Mouse (Mus musculus): ENCODE results near the gene Hoxa9.
A peak's percentile ranks its signal among the peaks of the same experiment; 100 is the strongest.

The Hoxa9 gene

GRCm38 (mm10) chr6:52200751-52201250 is 30.1 kb downstream of the Hoxa9 start:
- no peak for DNase-seq

- peak; percentile 73 for DNase-seq
Measured at GRCm38 (mm10) chr6:52200073-52200750, 30.7 kb downstream of the Hoxa9 start.

- DNase-seq, result peak; percentile 87
Measured at GRCm38 (mm10) chr6:52197271-52197670, 33.6 kb downstream of the Hoxa9 start.

- peak; percentile 34 for DNase-seq
Measured at GRCm38 (mm10) chr6:52196811-52197210, 34.1 kb downstream of the Hoxa9 start.

- no peak for DNase-seq
Measured at GRCm38 (mm10) chr6:52194690-52195089, 36.2 kb downstream of the Hoxa9 start.

GRCm38 (mm10) chr6:52191860-52192550 is 38.9 kb downstream of the Hoxa9 start:
- peak; percentile 93 for DNase-seq

GRCm38 (mm10) chr6:52190906-52191810 is 39.7 kb downstream of the Hoxa9 start, which contains the start of gene Hoxa4:
Gene Hoxa4 (minus strand): TSS chr6:52191753.
- DNase-seq, result no peak

- peak; percentile 75 for DNase-seq
Measured at GRCm38 (mm10) chr6:52190410-52190809, 40.5 kb downstream of the Hoxa9 start.

GRCm38 (mm10) chr6:52189909-52190308 is 41.0 kb downstream of the Hoxa9 start:
- DNase-seq, result no peak

- peak; percentile 81 for DNase-seq
Measured at GRCm38 (mm10) chr6:52189172-52189591, 41.7 kb downstream of the Hoxa9 start.

- no peak for DNase-seq
Measured at GRCm38 (mm10) chr6:52186500-52186899, 44.4 kb downstream of the Hoxa9 start.

GRCm38 (mm10) chr6:52185834-52186233 is 45.1 kb downstream of the Hoxa9 start:
- DNase-seq, result no peak

GRCm38 (mm10) chr6:52185222-52185621 is 45.7 kb downstream of the Hoxa9 start:
- peak; percentile 67 for DNase-seq

- DNase-seq, result no peak
Measured at GRCm38 (mm10) chr6:52184668-52185067, 46.2 kb downstream of the Hoxa9 start.

- peak; percentile 68 for DNase-seq
Measured at GRCm38 (mm10) chr6:52183311-52184080, 47.4 kb downstream of the Hoxa9 start.

- no peak for DNase-seq
Measured at GRCm38 (mm10) chr6:52182793-52183192, 48.1 kb downstream of the Hoxa9 start.

- no peak for DNase-seq
Measured at GRCm38 (mm10) chr6:52182030-52182429, 48.9 kb downstream of the Hoxa9 start.

- DNase-seq, result no peak
Measured at GRCm38 (mm10) chr6:52180726-52181125, 50.2 kb downstream of the Hoxa9 start.

- DNase-seq, result no peak
Measured at GRCm38 (mm10) chr6:52180213-52180710, 50.6 kb downstream of the Hoxa9 start.

GRCm38 (mm10) chr6:52179690-52180089 is 51.2 kb downstream of the Hoxa9 start:
- peak; percentile 31 for DNase-seq

GRCm38 (mm10) chr6:52178918-52179665 is 51.8 kb downstream of the Hoxa9 start:
- DNase-seq, result peak; percentile 39

Measured in lung, postnatal 10 days (tissue).